Mouse (Mus musculus) midbrain, embryonic 14.5 days (tissue): Measurements from ENCODE around the gene Brd3. TPM values are rescaled to one million over a fixed set of nuclear protein-coding genes. Genes with fewer than 3 reads are reported as not detected.

Source experiments
- ATAC-seq: fragments of 200-750 bp; cut with Nextera tagmentation; 2 replicates; pipeline ENCODE4 v1.8.0; 2017; ENCODE audit warnings: moderate number of reproducible peaks, moderate library complexity; ENCODE audit not compliant: low FRiP score, low TSS enrichment
- DNase-seq: peaks from one replicate; pipeline ENCODE4 v3.0.0-alpha.2; 2015
- H3K27ac ChIP-seq: fragments of 300-500 bp; sonication (generic); replicated peaks from 2 replicates; pipeline ENCODE4 v1.5.1; 2014; ENCODE audit warnings: mild to moderate bottlenecking, low read depth, low read length, moderate library complexity
- H3K27me3 ChIP-seq: fragments of 300-500 bp; sonication (generic); 2 replicates; pipeline ENCODE4 v1.6.1; 2014; ENCODE audit warnings: low read length, control low read depth, mixed read lengths; ENCODE audit not compliant: control insufficient read depth, insufficient read depth
- H3K36me3 ChIP-seq: fragments of 300-500 bp; sonication (generic); 2 replicates; pipeline ENCODE4 v1.6.1; 2014; ENCODE audit warnings: low read length, control low read depth; ENCODE audit not compliant: control insufficient read depth, insufficient read depth
- H3K4me1 ChIP-seq: fragments of 300-500 bp; sonication (generic); 2 replicates; pipeline ENCODE4 v1.6.1; 2014; ENCODE audit warnings: mild to moderate bottlenecking, antibody characterized with exemption, low read length, control low read depth; ENCODE audit not compliant: control insufficient read depth, insufficient read depth
- H3K4me2 ChIP-seq: fragments of 300-500 bp; sonication (generic); 2 replicates; pipeline ENCODE4 v1.6.1; 2014; ENCODE audit warnings: mild to moderate bottlenecking, low read length, moderate library complexity
- H3K4me3 ChIP-seq: fragments of 300-500 bp; sonication (generic); replicated peaks from 2 replicates; pipeline ENCODE4 v1.5.1; 2014; ENCODE audit warnings: low read depth, low read length
- H3K9ac ChIP-seq: fragments of 300-500 bp; sonication (generic); replicated peaks from 2 replicates; pipeline ENCODE4 v1.6.1; 2014; ENCODE audit warnings: mild to moderate bottlenecking, low read length, moderate library complexity
- H3K9me3 ChIP-seq: fragments of 300-500 bp; sonication (generic); 2 replicates; pipeline ENCODE4 v1.6.1; 2016; ENCODE audit warnings: low read length, control low read depth, mixed read lengths; ENCODE audit not compliant: control insufficient read depth
- WGBS: fragments of 180-500 bp; shearing (Covaris S2); extraction: QIAGEN DNeasy Blood & Tissue Kit; methylation state at CpG from one replicate; pipeline ENCODE4 v1.1.7; 2014; 5-methylcytosine and 5-hydroxymethylcytosine counted together
- polyA plus RNA-seq: library from polyadenylated mRNA; unstranded; fragments of >200 nt; fragmentation: Nextera tagmentation; extraction: Ambion mirVana; gene quantifications from 2 replicates; pipeline ENCODE4 v1.2.1, GENCODE M21; 2014

The Brd3 gene
- polyA plus RNA-seq, 1 experiment from 2014 or later = 174 TPM

GRCm38 (mm10) chr2:27469991-27470355 is 37.5 kb downstream of the Brd3 start:
- Histone ChIP-seq H3K4me3 (no peak overlapping the region), H3K36me3 (peaks cover 19% of the 10 kb centered on the region; the same call in 1 of the 2 replicates), H3K9me3 (no peaks in the 10 kb centered on the region), H3K4me1 (peaks cover 34% of the 10 kb centered on the region), H3K27ac (no peak overlapping the region), H3K27me3 (no peaks in the 10 kb centered on the region), H3K4me2 (no peak overlapping the region), H3K9ac (no peak overlapping the region)
- 84% methylated on average over 3 of the region's 3 CpGs for WGBS
- DNase-seq (no peak), ATAC-seq (no peak)

GRCm38 (mm10) chr2:27469292-27469990 is 38.0 kb downstream of the Brd3 start:
- no peaks in the 10 kb centered on the region for H3K27me3 ChIP-seq
- WGBS = 84% methylated on average over 4 of the region's 4 CpGs
- ATAC-seq = no peak

GRCm38 (mm10) chr2:27462901-27463300 is 44.6 kb downstream of the Brd3 start:
- Histone ChIP-seq H3K27ac (no peak overlapping the region), H3K9ac (no peak overlapping the region), H3K4me3 (no peak overlapping the region), H3K36me3 (peaks cover 83% of the 10 kb centered on the region), H3K9me3 (no peaks in the 10 kb centered on the region), H3K27me3 (no peaks in the 10 kb centered on the region), H3K4me2 (no peak overlapping the region), H3K4me1 (no peaks in the 10 kb centered on the region)
- no peak for ATAC-seq
- no peak for DNase-seq
- WGBS = 89% methylated on average over 4 of the region's 4 CpGs

More at GRCm38 (mm10) chr2:27469292-27469990, 38.0 kb downstream of the Brd3 start:
- DNase-seq = no peak
- Histone ChIP-seq H3K36me3 (peaks cover 22% of the 10 kb centered on the region; the same call in 1 of the 2 replicates), H3K9ac (no peak overlapping the region), H3K4me2 (no peak overlapping the region), H3K4me3 (no peak overlapping the region), H3K4me1 (peaks cover 34% of the 10 kb centered on the region), H3K27ac (no peak overlapping the region), H3K9me3 (no peaks in the 10 kb centered on the region)

- no peak for ATAC-seq
- no peak overlapping the region for H3K4me2 ChIP-seq
- no peaks in the 10 kb centered on the region for H3K9me3 ChIP-seq
- H3K27me3 ChIP-seq = no peaks in the 10 kb centered on the region
- H3K36me3 ChIP-seq = peaks cover 91% of the 10 kb centered on the region
- WGBS = 96% methylated on average over 4 of the region's 4 CpGs
- H3K9ac ChIP-seq = no peak overlapping the region
- DNase-seq = no peak
- no peak overlapping the region for H3K4me3 ChIP-seq
- no peaks in the 10 kb centered on the region for H3K4me1 ChIP-seq
- H3K27ac ChIP-seq = no peak overlapping the region
Observed at GRCm38 (mm10) chr2:27461881-27462660, 45.4 kb downstream of the Brd3 start.

- H3K36me3 ChIP-seq = peaks cover 91% of the 10 kb centered on the region
- no peak overlapping the region for H3K4me3 ChIP-seq
- no peak overlapping the region for H3K9ac ChIP-seq
- H3K9me3 ChIP-seq = no peaks in the 10 kb centered on the region
- H3K27ac ChIP-seq = no peak overlapping the region
- ATAC-seq = no peak
- no peak for DNase-seq
- no peak overlapping the region for H3K4me2 ChIP-seq
- no peaks in the 10 kb centered on the region for H3K27me3 ChIP-seq
- 81% methylated on average over 9 of the region's 9 CpGs for WGBS
- H3K4me1 ChIP-seq = no peaks in the 10 kb centered on the region
Observed at GRCm38 (mm10) chr2:27460651-27461050, 46.8 kb downstream of the Brd3 start.

GRCm38 (mm10) chr2:27460163-27460562 is 47.3 kb downstream of the Brd3 start:
- 88% methylated on average over 5 of the region's 5 CpGs for WGBS
- ATAC-seq = no peak
- H3K27ac ChIP-seq = no peak overlapping the region

GRCm38 (mm10) chr2:27459735-27460134 is 47.7 kb downstream of the Brd3 start:
- no peak overlapping the region for H3K4me2 ChIP-seq
- no peak overlapping the region for H3K27ac ChIP-seq
- no peak for DNase-seq
- 88% methylated on average over 7 of the region's 7 CpGs for WGBS
- H3K9ac ChIP-seq = no peak overlapping the region
- H3K9me3 ChIP-seq = no peaks in the 10 kb centered on the region
- H3K4me1 ChIP-seq = no peaks in the 10 kb centered on the region
- no peak for ATAC-seq
- H3K27me3 ChIP-seq = no peaks in the 10 kb centered on the region
- H3K36me3 ChIP-seq = peaks cover 98% of the 10 kb centered on the region
- H3K4me3 ChIP-seq = no peak overlapping the region

More at GRCm38 (mm10) chr2:27460163-27460562, 47.3 kb downstream of the Brd3 start:
- Histone ChIP-seq H3K36me3 (peaks cover 94% of the 10 kb centered on the region), H3K4me1 (no peaks in the 10 kb centered on the region), H3K4me3 (no peak overlapping the region), H3K4me2 (no peak overlapping the region), H3K9me3 (no peaks in the 10 kb centered on the region), H3K27me3 (no peaks in the 10 kb centered on the region), H3K9ac (no peak overlapping the region)
- no peak for DNase-seq

GRCm38 (mm10) chr2:27450226-27450625 is 57.2 kb downstream of the Brd3 start:
- WGBS = 91% methylated on average over 14 of the region's 14 CpGs
- Histone ChIP-seq H3K9me3 (no peaks in the 10 kb centered on the region), H3K4me2 (no peak overlapping the region), H3K27me3 (no peaks in the 10 kb centered on the region), H3K27ac (no peak overlapping the region), H3K9ac (no peak overlapping the region), H3K36me3 (peaks cover 95% of the 10 kb centered on the region), H3K4me3 (no peak overlapping the region), H3K4me1 (no peaks in the 10 kb centered on the region)
- no peak for ATAC-seq
- DNase-seq = no peak

- 91% methylated on average over 5 of the region's 5 CpGs for WGBS
- Histone ChIP-seq H3K9me3 (no peaks in the 10 kb centered on the region), H3K4me3 (no peak overlapping the region), H3K9ac (no peak overlapping the region), H3K4me2 (no peak overlapping the region), H3K4me1 (peaks cover 12% of the 10 kb centered on the region), H3K27me3 (no peaks in the 10 kb centered on the region), H3K36me3 (peaks cover 82% of the 10 kb centered on the region), H3K27ac (no peak overlapping the region)
- DNase-seq (no peak), ATAC-seq (no peak)
Observed at GRCm38 (mm10) chr2:27447782-27448181, 59.7 kb downstream of the Brd3 start.
